Mouse (Mus musculus): ENCODE measurements around the gene Upk3bl.
"Not testable (repeated sequence)": the region's sequence is repeated elsewhere in the genome, so short reads cannot be mapped to it uniquely, and the experiment has no call there.

The Upk3bl gene

GRCm38 (mm10) chr5:136048541-136048940, 5.8 kb upstream of the Upk3bl start:
- DNase-seq: not testable (repeated sequence)

GRCm38 (mm10) chr5:136049926-136050325, 4.4 kb upstream of the Upk3bl start:
- no peak for DNase-seq

- no peak for DNase-seq
Observed at GRCm38 (mm10) chr5:136051231-136052085, 2.8 kb upstream of the Upk3bl start.

GRCm38 (mm10) chr5:136052861-136053655, 1.2 kb upstream of the Upk3bl start:
- DNase-seq: no peak

GRCm38 (mm10) chr5:136056062-136056461, 1.8 kb downstream of the Upk3bl start:
- DNase-seq: no peak

- DNase-seq: no peak
Observed at GRCm38 (mm10) chr5:136057085-136057484, 2.8 kb downstream of the Upk3bl start.

- DNase-seq: peak; percentile 59
Observed at GRCm38 (mm10) chr5:136061567-136061966, 7.3 kb downstream of the Upk3bl start.

GRCm38 (mm10) chr5:136063920-136064319, 9.6 kb downstream of the Upk3bl start:
- no peak for DNase-seq

GRCm38 (mm10) chr5:136066404-136067148, 12.3 kb downstream of the Upk3bl start:
- DNase-seq: not testable (repeated sequence)

- DNase-seq: no peak
Observed at GRCm38 (mm10) chr5:136069411-136069810, 15.1 kb downstream of the Upk3bl start.

GRCm38 (mm10) chr5:136073051-136073450, 18.8 kb downstream of the Upk3bl start:
- DNase-seq: no peak

- no peak for DNase-seq
Observed at GRCm38 (mm10) chr5:136073526-136073925, 19.2 kb downstream of the Upk3bl start.

GRCm38 (mm10) chr5:136075076-136075475, 20.8 kb downstream of the Upk3bl start:
- DNase-seq: no peak

GRCm38 (mm10) chr5:136076284-136076683, 22.0 kb downstream of the Upk3bl start:
- no peak for DNase-seq

- no peak for DNase-seq
Observed at GRCm38 (mm10) chr5:136077001-136077550, 22.8 kb downstream of the Upk3bl start.

- no peak for DNase-seq
Observed at GRCm38 (mm10) chr5:136078136-136078535, 23.8 kb downstream of the Upk3bl start.

GRCm38 (mm10) chr5:136082345-136082744, 28.1 kb downstream of the Upk3bl start:
- DNase-seq: no peak

- peak; percentile 93 for DNase-seq
Observed at GRCm38 (mm10) chr5:136083669-136084107, 29.4 kb downstream of the Upk3bl start, which contains the start of gene Rasa4. TSS of gene Rasa4 (plus strand) at chr5:136083916.

- DNase-seq: no peak
Observed at GRCm38 (mm10) chr5:136084144-136084881, 30.0 kb downstream of the Upk3bl start.

- peak; percentile 57 for DNase-seq
Observed at GRCm38 (mm10) chr5:136084891-136085651, 30.8 kb downstream of the Upk3bl start.

GRCm38 (mm10) chr5:136086290-136086689, 32.0 kb downstream of the Upk3bl start:
- no peak for DNase-seq
